In genomic region chr12:54879630-54880029, GRCm38 (mm10) we compare ENCODE assay signal across 7 mouse cellular contexts. TPM values are rescaled to one million over a fixed set of nuclear protein-coding genes. Genes with fewer than 3 reads are reported as not detected.
DNase-seq lines count a peak whose midpoint lies in the region; ATAC-seq and TF ChIP-seq lines count a peak whose summit lies in the region.

No protein-coding gene starts in this region.

- H3K9ac ChIP-seq in neural tube, embryonic 15.5 days (replicated peaks) = no peak overlapping the region
- H3K9ac ChIP-seq in limb, embryonic 14.5 days (ENCODE audit: low read depth, low read length, severe bottlenecking) = no peak overlapping the region

- H3K4me3 ChIP-seq in neural tube, embryonic 15.5 days (replicated peaks) = no peak overlapping the region
- no peak overlapping the region for H3K4me3 ChIP-seq in cortical plate, adult 2 months (ENCODE audit: insufficient read depth, low read length)
- no peak overlapping the region for H3K4me3 ChIP-seq in limb, embryonic 14.5 days (replicated peaks; ENCODE audit: low read length)

- TF ChIP-seq CTCF in cortical plate, adult 2 months (IDR thresholded peaks at IDR 0.05; ENCODE audit: extremely low read depth, insufficient read depth, low read length) = peak; percentile 75

- no peak for TF ChIP-seq POLR2A in cortical plate, adult 2 months (IDR thresholded peaks at IDR 0.05; ENCODE audit: extremely low read depth, insufficient read depth, low read length)
- no peak for TF ChIP-seq POLR2A in limb, embryonic 14.5 days (IDR thresholded peaks at IDR 0.05; ENCODE audit: borderline replicate concordance, extremely low read depth, insufficient read depth, insufficient read length)

- ATAC-seq in neural tube, embryonic 15.5 days (ENCODE audit: low FRiP score) = no peak
- no peak for ATAC-seq in limb, embryonic 14.5 days (ENCODE audit: low FRiP score, low read depth)

- 9% methylated on average over 5 of the region's 6 CpGs for WGBS in neural tube, embryonic 15.5 days
- 16% methylated on average over 6 of the region's 6 CpGs for whole genome bisulfite sequencing in limb, embryonic 14.5 days

- H3K4me2 ChIP-seq in neural tube, embryonic 15.5 days = no peak overlapping the region
- H3K4me2 ChIP-seq in limb, embryonic 14.5 days (replicated peaks; ENCODE audit: low read depth, low read length, severe bottlenecking) = no peak overlapping the region

- no peaks in the 10 kb centered on the region for H3K36me3 ChIP-seq in neural tube, embryonic 15.5 days
- H3K36me3 ChIP-seq in limb, embryonic 14.5 days (ENCODE audit: control insufficient read depth, insufficient read depth, low read length) = no peaks in the 10 kb centered on the region

- H3K9me3 ChIP-seq in neural tube, embryonic 15.5 days (replicated peaks) = no peaks in the 10 kb centered on the region
- no peaks in the 10 kb centered on the region for H3K9me3 ChIP-seq in limb, embryonic 14.5 days (ENCODE audit: control insufficient read depth, low read length)

- H3K27ac ChIP-seq in neural tube, embryonic 15.5 days (replicated peaks) = no peak overlapping the region
- no peak overlapping the region for H3K27ac ChIP-seq in cortical plate, adult 2 months (ENCODE audit: insufficient read depth, low read length)
- H3K27ac ChIP-seq in limb, embryonic 14.5 days (replicated peaks; ENCODE audit: low read depth, low read length) = no peak overlapping the region

- intact Hi-C loops in heart, postnatal 25 days (cut with DNase I) = loop anchor here (1.0 to 2.0 kb wide), 2 partner anchors 17 to 49 kb away; partner anchors contain the start of gene Cfl2

- H3K4me1 ChIP-seq in neural tube, embryonic 15.5 days = no peaks in the 10 kb centered on the region
- H3K4me1 ChIP-seq in cortical plate, adult 2 months (ENCODE audit: control insufficient read depth, insufficient read depth, low read length) = no peaks in the 10 kb centered on the region
- H3K4me1 ChIP-seq in limb, embryonic 14.5 days (ENCODE audit: control insufficient read depth, insufficient read depth, low read length) = no peaks in the 10 kb centered on the region

- H3K27me3 ChIP-seq in neural tube, embryonic 15.5 days (replicated peaks) = no peaks in the 10 kb centered on the region
- H3K27me3 ChIP-seq in limb, embryonic 14.5 days (ENCODE audit: control insufficient read depth, insufficient read depth, low read length) = no peaks in the 10 kb centered on the region

- peak; percentile 38 for DNase-seq in neural tube, embryonic 10.5 days (ENCODE audit: extremely low spot score, low spot score)
- DNase-seq in WW6 (ENCODE audit: low read depth, low spot score) = peak; percentile 33
- DNase-seq in heart, postnatal 25 days (ENCODE audit: low spot score) = peak; percentile 7
- peak; percentile 63 for DNase-seq in limb, embryonic 14.5 days (ENCODE audit: low spot score)
- peak; percentile 86 for DNase-seq in retina, postnatal 1 day

RNA-seq across cellular contexts. Expression of gene Cfl2, which starts 17.0 kb away (rescaled TPM):
- polyA plus RNA-seq in neural tube, embryonic 15.5 days (2015; fragmentation: Nextera tagmentation; extraction: Ambion mirVana) = 294 and 346 TPM in 2 replicates
- polyA plus RNA-seq in cortical plate, adult 2 months (2012; rRNA removed) = 55.9 and 62.0 TPM in 2 replicates
- total RNA-seq in heart, postnatal 25 days (2021) = 100 to 1,000 TPM; 364 to 384 TPM
- 68.9 and 70.9 TPM in 2 replicates for polyA plus RNA-seq in limb, embryonic 14.5 days (2012; rRNA removed)
- polyA plus RNA-seq in limb, embryonic 14.5 days (2014; fragmentation: Nextera tagmentation; extraction: Ambion mirVana) = 183 and 228 TPM in 2 replicates

Comparison
In these comparisons a context has a peak if more than half of its experiments do, and no peak if none do; other contexts are left out.
1. DNase-seq: peak in every context shown above with its lines; median percentile 86 in retina, postnatal 1 day; 63 in limb, embryonic 14.5 days; 38 in neural tube, embryonic 10.5 days; 33 in WW6; 7 in heart, postnatal 25 days.